Mouse (Mus musculus): ENCODE results near the gene Bub1. TPM values are rescaled to one million over a fixed set of nuclear protein-coding genes. Genes with fewer than 3 reads are reported as not detected.

The Bub1 gene
- 0.14 and 0.15 TPM in 2 replicates for polyA plus RNA-seq (2012; rRNA removed)

- DNase-seq, result peak; percentile 92 to 93
These were observed at the start of gene Bub1 for GRCm38 (mm10) chr2:127831401-127832102. TSS of gene Bub1 (minus strand) at chr2:127831865.

GRCm38 (mm10) chr2:127881063-127881462 lies 49.4 kb upstream of the Bub1 start:
- H3K27ac ChIP-seq (ENCODE audit: insufficient read depth, low read length), result no peak overlapping the region
- DNase-seq, result no peak
- no peaks in the 10 kb centered on the region for H3K27me3 ChIP-seq (ENCODE audit: control insufficient read depth, insufficient read depth, low read length)
- H3K4me1 ChIP-seq (ENCODE audit: control insufficient read depth, insufficient read depth, low read length), result no peaks in the 10 kb centered on the region
- H3K4me3 ChIP-seq (replicated peaks; ENCODE audit: insufficient read depth, low read depth, low read length), result no peak overlapping the region
- TF ChIP-seq POLR2A (IDR thresholded peaks at IDR 0.05; ENCODE audit: borderline replicate concordance, insufficient read depth, low read length) (no peak), CTCF (IDR thresholded peaks at IDR 0.05; ENCODE audit: borderline replicate concordance, insufficient read depth, low read depth, low read length) (no peak)
- 91% methylated on average over 5 of the region's 5 CpGs for WGBS

More at GRCm38 (mm10) chr2:127831401-127832102, at the start of gene Bub1:
- no peak for TF ChIP-seq CTCF (IDR thresholded peaks at IDR 0.05; ENCODE audit: borderline replicate concordance, insufficient read depth, low read depth, low read length)
- TF ChIP-seq POLR2A (IDR thresholded peaks at IDR 0.05; ENCODE audit: borderline replicate concordance, insufficient read depth, low read length), result no peak
- Histone ChIP-seq H3K27ac (ENCODE audit: insufficient read depth, low read length) (no peak within 1 kb of the TSS), H3K27me3 (ENCODE audit: control insufficient read depth, insufficient read depth, low read length) (no peaks in the 10 kb centered on the region), H3K4me3 (replicated peaks; ENCODE audit: insufficient read depth, low read depth, low read length) (peak within 1 kb of the TSS; percentile 67), H3K4me1 (ENCODE audit: control insufficient read depth, insufficient read depth, low read length) (no peaks in the 10 kb centered on the region)
- under 1% methylated on average over 56 of the region's 56 CpGs for WGBS

- Histone ChIP-seq H3K4me3 (replicated peaks; ENCODE audit: insufficient read depth, low read depth, low read length) (no peak overlapping the region), H3K27ac (ENCODE audit: insufficient read depth, low read length) (no peak overlapping the region), H3K4me1 (ENCODE audit: control insufficient read depth, insufficient read depth, low read length) (no peaks in the 10 kb centered on the region), H3K27me3 (ENCODE audit: control insufficient read depth, insufficient read depth, low read length) (no peaks in the 10 kb centered on the region)
- no peak for DNase-seq
- TF ChIP-seq POLR2A (IDR thresholded peaks at IDR 0.05; ENCODE audit: borderline replicate concordance, insufficient read depth, low read length), result no peak
- TF ChIP-seq CTCF (IDR thresholded peaks at IDR 0.05; ENCODE audit: borderline replicate concordance, insufficient read depth, low read depth, low read length), result no peak
- 83% methylated on average over 4 of the region's 4 CpGs for WGBS
These were observed 32.7 kb upstream of the Bub1 start for GRCm38 (mm10) chr2:127864381-127864780.

- WGBS, result 25% methylated on average over 4 of the region's 4 CpGs
These were observed 22.8 kb upstream of the Bub1 start for GRCm38 (mm10) chr2:127854332-127854991.

GRCm38 (mm10) chr2:127850371-127850770 lies 18.7 kb upstream of the Bub1 start:
- WGBS, result 86% methylated on average over 2 of the region's 2 CpGs
- TF ChIP-seq POLR2A (IDR thresholded peaks at IDR 0.05; ENCODE audit: borderline replicate concordance, insufficient read depth, low read length), result no peak
- TF ChIP-seq CTCF (IDR thresholded peaks at IDR 0.05; ENCODE audit: borderline replicate concordance, insufficient read depth, low read depth, low read length), result no peak
- no peak overlapping the region for H3K27ac ChIP-seq (ENCODE audit: insufficient read depth, low read length)
- no peak overlapping the region for H3K4me3 ChIP-seq (replicated peaks; ENCODE audit: insufficient read depth, low read depth, low read length)
- H3K4me1 ChIP-seq (ENCODE audit: control insufficient read depth, insufficient read depth, low read length), result peaks cover 3% of the 10 kb centered on the region; the same call in 1 of the 2 replicates
- DNase-seq, result no peak
- no peaks in the 10 kb centered on the region for H3K27me3 ChIP-seq (ENCODE audit: control insufficient read depth, insufficient read depth, low read length)

More at GRCm38 (mm10) chr2:127854332-127854991, 22.8 kb upstream of the Bub1 start:
- H3K27ac ChIP-seq (ENCODE audit: insufficient read depth, low read length), result no peak overlapping the region
- H3K4me1 ChIP-seq (ENCODE audit: control insufficient read depth, insufficient read depth, low read length), result peaks cover 3% of the 10 kb centered on the region; the same call in 1 of the 2 replicates
- TF ChIP-seq CTCF (IDR thresholded peaks at IDR 0.05; ENCODE audit: borderline replicate concordance, insufficient read depth, low read depth, low read length), result no peak
- no peak for TF ChIP-seq POLR2A (IDR thresholded peaks at IDR 0.05; ENCODE audit: borderline replicate concordance, insufficient read depth, low read length)
- no peak overlapping the region for H3K4me3 ChIP-seq (replicated peaks; ENCODE audit: insufficient read depth, low read depth, low read length)
- H3K27me3 ChIP-seq (ENCODE audit: control insufficient read depth, insufficient read depth, low read length), result no peaks in the 10 kb centered on the region
- DNase-seq, result peak; percentile 91 to 95

GRCm38 (mm10) chr2:127846571-127846970 lies 14.9 kb upstream of the Bub1 start:
- TF ChIP-seq CTCF (IDR thresholded peaks at IDR 0.05; ENCODE audit: borderline replicate concordance, insufficient read depth, low read depth, low read length), result no peak
- no peak for TF ChIP-seq POLR2A (IDR thresholded peaks at IDR 0.05; ENCODE audit: borderline replicate concordance, insufficient read depth, low read length)
- no peak for DNase-seq
- no peaks in the 10 kb centered on the region for H3K27me3 ChIP-seq (ENCODE audit: control insufficient read depth, insufficient read depth, low read length)
- H3K4me3 ChIP-seq (replicated peaks; ENCODE audit: insufficient read depth, low read depth, low read length), result no peak overlapping the region
- no peak overlapping the region for H3K27ac ChIP-seq (ENCODE audit: insufficient read depth, low read length)
- 28% methylated on average over 1 of the region's 1 CpGs for WGBS
- H3K4me1 ChIP-seq (ENCODE audit: control insufficient read depth, insufficient read depth, low read length), result no peaks in the 10 kb centered on the region

- no peaks in the 10 kb centered on the region for H3K27me3 ChIP-seq (ENCODE audit: control insufficient read depth, insufficient read depth, low read length)
- no peak overlapping the region for H3K4me3 ChIP-seq (replicated peaks; ENCODE audit: insufficient read depth, low read depth, low read length)
- H3K27ac ChIP-seq (ENCODE audit: insufficient read depth, low read length), result no peak overlapping the region
- TF ChIP-seq POLR2A (IDR thresholded peaks at IDR 0.05; ENCODE audit: borderline replicate concordance, insufficient read depth, low read length) (no peak), CTCF (IDR thresholded peaks at IDR 0.05; ENCODE audit: borderline replicate concordance, insufficient read depth, low read depth, low read length) (no peak)
- no peak for DNase-seq
- H3K4me1 ChIP-seq (ENCODE audit: control insufficient read depth, insufficient read depth, low read length), result no peaks in the 10 kb centered on the region
These were observed 14.3 kb upstream of the Bub1 start for GRCm38 (mm10) chr2:127846008-127846407.
